Mouse (Mus musculus): Measurements from ENCODE around the gene Ralgps2. TPM values are rescaled to one million over a fixed set of nuclear protein-coding genes. Genes with fewer than 3 reads are reported as not detected.

Gene Ralgps2
- polyA plus RNA-seq, 1 experiment from 2014 or later: 59.3 TPM

DNA sequence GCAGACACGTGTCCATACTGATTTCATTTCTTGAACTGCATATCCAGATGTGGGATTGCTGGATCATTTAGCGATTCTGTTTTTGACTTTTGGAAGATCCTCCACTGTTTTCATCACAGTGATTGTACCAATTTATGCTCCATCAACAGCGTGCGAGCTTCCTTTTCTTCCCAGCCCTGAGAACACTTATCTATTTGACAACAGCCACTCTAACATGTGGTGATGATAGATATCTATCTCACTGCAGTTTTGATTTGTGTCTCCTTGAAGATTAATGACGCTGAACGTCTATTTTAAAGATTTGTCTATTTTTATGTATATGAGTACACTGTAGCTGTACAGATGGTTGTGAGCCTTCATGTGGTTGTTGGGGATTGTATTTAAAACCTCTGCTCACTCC lies 34.4 kb upstream of the Ralgps2 start:
- ATAC-seq (ENCODE audit: low FRiP score, low TSS enrichment): no peak
- no peaks in the 10 kb centered on the region for H3K36me3 ChIP-seq (ENCODE audit: insufficient read depth, low read length)
- H3K4me1 ChIP-seq (ENCODE audit: insufficient read depth, low read length): no peaks in the 10 kb centered on the region
- no peak overlapping the region for H3K9ac ChIP-seq (replicated peaks; ENCODE audit: low read length)
- H3K27ac ChIP-seq (ENCODE audit: low read length): no peak overlapping the region
- WGBS: 78% methylated on average over 6 of the region's 6 CpGs
- no peaks in the 10 kb centered on the region for H3K27me3 ChIP-seq (ENCODE audit: insufficient read depth, low read length)
- no peak overlapping the region for H3K4me2 ChIP-seq (replicated peaks; ENCODE audit: low read depth, low read length)
- H3K9me3 ChIP-seq (ENCODE audit: low read length): no peaks in the 10 kb centered on the region
- no peak overlapping the region for H3K4me3 ChIP-seq (ENCODE audit: low read length)

- 93% methylated on average over 4 of the region's 4 CpGs for WGBS
- Histone ChIP-seq H3K4me3 (ENCODE audit: low read length) (no peak overlapping the region), H3K27me3 (ENCODE audit: insufficient read depth, low read length) (no peaks in the 10 kb centered on the region), H3K36me3 (ENCODE audit: insufficient read depth, low read length) (no peaks in the 10 kb centered on the region), H3K4me2 (replicated peaks; ENCODE audit: low read depth, low read length) (no peak overlapping the region), H3K9me3 (ENCODE audit: low read length) (no peaks in the 10 kb centered on the region), H3K4me1 (ENCODE audit: insufficient read depth, low read length) (no peaks in the 10 kb centered on the region), H3K9ac (replicated peaks; ENCODE audit: low read length) (no peak overlapping the region), H3K27ac (ENCODE audit: low read length) (no peak overlapping the region)
- ATAC-seq (ENCODE audit: low FRiP score, low TSS enrichment): no peak
These were observed 33.0 kb upstream of the Ralgps2 start for GRCm38 (mm10) chr1:156972391-156972790.

GRCm38 (mm10) chr1:156971206-156971811 lies 31.9 kb upstream of the Ralgps2 start:
- H3K9ac ChIP-seq (replicated peaks; ENCODE audit: low read length): no peak overlapping the region
- WGBS: 81% methylated on average over 7 of the region's 7 CpGs
- ATAC-seq (ENCODE audit: low FRiP score, low TSS enrichment): no peak
- no peaks in the 10 kb centered on the region for H3K9me3 ChIP-seq (ENCODE audit: low read length)
- H3K4me2 ChIP-seq (replicated peaks; ENCODE audit: low read depth, low read length): no peak overlapping the region
- H3K4me3 ChIP-seq (ENCODE audit: low read length): no peak overlapping the region
- H3K4me1 ChIP-seq (ENCODE audit: insufficient read depth, low read length): no peaks in the 10 kb centered on the region
- H3K36me3 ChIP-seq (ENCODE audit: insufficient read depth, low read length): no peaks in the 10 kb centered on the region
- no peaks in the 10 kb centered on the region for H3K27me3 ChIP-seq (ENCODE audit: insufficient read depth, low read length)
- no peak overlapping the region for H3K27ac ChIP-seq (ENCODE audit: low read length)

DNA sequence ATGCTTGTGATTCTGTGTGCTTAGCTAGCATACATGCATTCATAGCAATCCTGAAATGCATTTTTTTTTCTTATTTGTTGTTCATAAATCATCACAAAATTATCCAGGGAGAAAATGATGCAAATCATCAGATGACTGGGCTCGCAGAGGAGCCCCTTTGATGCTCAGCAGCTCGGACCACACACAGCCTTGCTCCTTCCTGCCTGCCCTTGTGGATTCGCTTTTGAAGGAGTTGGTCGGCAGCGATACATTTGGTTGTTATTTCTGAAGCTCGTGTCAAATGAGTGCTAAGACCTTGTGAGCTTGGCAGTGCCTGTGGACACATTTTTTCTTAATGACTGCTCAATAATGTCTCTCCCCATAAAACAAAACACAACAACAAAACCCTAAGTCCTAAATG lies 31.2 kb upstream of the Ralgps2 start:
- no peaks in the 10 kb centered on the region for H3K9me3 ChIP-seq (ENCODE audit: low read length)
- WGBS: 51% methylated on average over 6 of the region's 6 CpGs
- no peak overlapping the region for H3K27ac ChIP-seq (ENCODE audit: low read length)
- no peaks in the 10 kb centered on the region for H3K36me3 ChIP-seq (ENCODE audit: insufficient read depth, low read length)
- no peaks in the 10 kb centered on the region for H3K27me3 ChIP-seq (ENCODE audit: insufficient read depth, low read length)
- H3K4me3 ChIP-seq (ENCODE audit: low read length): no peak overlapping the region
- H3K4me2 ChIP-seq (replicated peaks; ENCODE audit: low read depth, low read length): no peak overlapping the region
- H3K4me1 ChIP-seq (ENCODE audit: insufficient read depth, low read length): no peaks in the 10 kb centered on the region
- no peak overlapping the region for H3K9ac ChIP-seq (replicated peaks; ENCODE audit: low read length)
- no peak for ATAC-seq (ENCODE audit: low FRiP score, low TSS enrichment)

GRCm38 (mm10) chr1:156968107-156968506 lies 28.7 kb upstream of the Ralgps2 start:
- no peaks in the 10 kb centered on the region for H3K27me3 ChIP-seq (ENCODE audit: insufficient read depth, low read length)
- no peak overlapping the region for H3K4me2 ChIP-seq (replicated peaks; ENCODE audit: low read depth, low read length)
- H3K4me1 ChIP-seq (ENCODE audit: insufficient read depth, low read length): no peaks in the 10 kb centered on the region
- no peak overlapping the region for H3K9ac ChIP-seq (replicated peaks; ENCODE audit: low read length)
- H3K27ac ChIP-seq (ENCODE audit: low read length): no peak overlapping the region
- H3K9me3 ChIP-seq (ENCODE audit: low read length): no peaks in the 10 kb centered on the region
- 80% methylated on average over 7 of the region's 7 CpGs for WGBS
- no peak overlapping the region for H3K4me3 ChIP-seq (ENCODE audit: low read length)
- no peaks in the 10 kb centered on the region for H3K36me3 ChIP-seq (ENCODE audit: insufficient read depth, low read length)
- no peak for ATAC-seq (ENCODE audit: low FRiP score, low TSS enrichment)

GRCm38 (mm10) chr1:156964586-156964932 lies 25.1 kb upstream of the Ralgps2 start:
- 79% methylated on average over 4 of the region's 4 CpGs for WGBS
- Histone ChIP-seq H3K9ac (replicated peaks; ENCODE audit: low read length) (no peak overlapping the region), H3K9me3 (ENCODE audit: low read length) (no peaks in the 10 kb centered on the region), H3K4me3 (ENCODE audit: low read length) (no peak overlapping the region), H3K36me3 (ENCODE audit: insufficient read depth, low read length) (no peaks in the 10 kb centered on the region), H3K4me2 (replicated peaks; ENCODE audit: low read depth, low read length) (no peak overlapping the region), H3K4me1 (ENCODE audit: insufficient read depth, low read length) (no peaks in the 10 kb centered on the region), H3K27me3 (ENCODE audit: insufficient read depth, low read length) (no peaks in the 10 kb centered on the region), H3K27ac (ENCODE audit: low read length) (no peak overlapping the region)
- ATAC-seq (ENCODE audit: low FRiP score, low TSS enrichment): no peak

GRCm38 (mm10) chr1:156963871-156964585 lies 24.6 kb upstream of the Ralgps2 start:
- Histone ChIP-seq H3K27ac (ENCODE audit: low read length) (no peak overlapping the region), H3K9ac (replicated peaks; ENCODE audit: low read length) (no peak overlapping the region), H3K4me2 (replicated peaks; ENCODE audit: low read depth, low read length) (no peak overlapping the region), H3K27me3 (ENCODE audit: insufficient read depth, low read length) (no peaks in the 10 kb centered on the region), H3K4me1 (ENCODE audit: insufficient read depth, low read length) (no peaks in the 10 kb centered on the region), H3K4me3 (ENCODE audit: low read length) (no peak overlapping the region), H3K36me3 (ENCODE audit: insufficient read depth, low read length) (no peaks in the 10 kb centered on the region), H3K9me3 (ENCODE audit: low read length) (no peaks in the 10 kb centered on the region)
- no peak for ATAC-seq (ENCODE audit: low FRiP score, low TSS enrichment)
- 33% methylated on average over 7 of the region's 7 CpGs for WGBS

GRCm38 (mm10) chr1:156961481-156962265 lies 22.2 kb upstream of the Ralgps2 start:
- ATAC-seq (ENCODE audit: low FRiP score, low TSS enrichment): no peak
- Histone ChIP-seq H3K4me2 (replicated peaks; ENCODE audit: low read depth, low read length) (no peak overlapping the region), H3K27me3 (ENCODE audit: insufficient read depth, low read length) (no peaks in the 10 kb centered on the region), H3K9me3 (ENCODE audit: low read length) (no peaks in the 10 kb centered on the region), H3K9ac (replicated peaks; ENCODE audit: low read length) (no peak overlapping the region), H3K27ac (ENCODE audit: low read length) (no peak overlapping the region), H3K4me1 (ENCODE audit: insufficient read depth, low read length) (no peaks in the 10 kb centered on the region), H3K36me3 (ENCODE audit: insufficient read depth, low read length) (no peaks in the 10 kb centered on the region), H3K4me3 (ENCODE audit: low read length) (no peak overlapping the region)
- WGBS: 50% methylated on average over 8 of the region's 8 CpGs

DNA sequence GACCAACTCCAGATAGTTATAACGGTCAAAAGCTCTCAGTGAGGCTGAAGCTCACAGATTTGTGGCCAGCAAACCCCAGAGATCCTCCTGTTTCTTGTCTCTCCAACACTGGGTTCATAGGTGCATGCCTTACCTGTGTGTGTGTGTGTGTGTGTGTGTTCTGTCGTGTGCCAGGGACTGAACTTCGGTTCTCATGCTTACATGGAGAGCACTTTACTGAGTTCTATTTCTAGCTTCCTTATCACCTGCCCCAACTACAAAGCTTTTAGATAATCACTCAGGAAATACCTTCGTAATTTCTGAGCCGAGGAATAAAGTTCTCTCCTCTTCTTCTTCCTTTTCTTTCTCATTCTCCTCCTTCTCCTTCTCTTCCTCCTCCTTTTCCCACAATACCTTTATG lies 19.6 kb upstream of the Ralgps2 start:
- WGBS: 65% methylated on average over 5 of the region's 5 CpGs

GRCm38 (mm10) chr1:156957360-156957759 lies 17.9 kb upstream of the Ralgps2 start:
- Histone ChIP-seq H3K9me3 (ENCODE audit: low read length) (no peaks in the 10 kb centered on the region), H3K4me2 (replicated peaks; ENCODE audit: low read depth, low read length) (no peak overlapping the region), H3K4me3 (ENCODE audit: low read length) (no peak overlapping the region), H3K36me3 (ENCODE audit: insufficient read depth, low read length) (no peaks in the 10 kb centered on the region), H3K27ac (ENCODE audit: low read length) (no peak overlapping the region), H3K27me3 (ENCODE audit: insufficient read depth, low read length) (no peaks in the 10 kb centered on the region), H3K9ac (replicated peaks; ENCODE audit: low read length) (no peak overlapping the region), H3K4me1 (ENCODE audit: insufficient read depth, low read length) (no peaks in the 10 kb centered on the region)
- ATAC-seq (ENCODE audit: low FRiP score, low TSS enrichment): no peak
- WGBS: 82% methylated on average over 3 of the region's 3 CpGs

More for the DNA sequence above, 19.6 kb upstream of the Ralgps2 start:
- Histone ChIP-seq H3K4me1 (ENCODE audit: insufficient read depth, low read length) (no peaks in the 10 kb centered on the region), H3K27me3 (ENCODE audit: insufficient read depth, low read length) (no peaks in the 10 kb centered on the region), H3K4me3 (ENCODE audit: low read length) (no peak overlapping the region), H3K36me3 (ENCODE audit: insufficient read depth, low read length) (no peaks in the 10 kb centered on the region), H3K4me2 (replicated peaks; ENCODE audit: low read depth, low read length) (no peak overlapping the region), H3K9ac (replicated peaks; ENCODE audit: low read length) (no peak overlapping the region), H3K27ac (ENCODE audit: low read length) (no peak overlapping the region), H3K9me3 (ENCODE audit: low read length) (no peaks in the 10 kb centered on the region)
- ATAC-seq (ENCODE audit: low FRiP score, low TSS enrichment): no peak

Data from kidney, embryonic 16.5 days (tissue).